Mouse (Mus musculus): ENCODE measurements at regions not wholly inside any gene's neighbourhood (a gene's known extent, or its start where the extent isn't known, plus 50 kb on each side); places are given as distances from the start of the nearest gene placed in this dataset.

GRCm38 (mm10) chr13:110696549-110696948 lies 301.7 kb downstream of the Plk2 start:
- DNase-seq (ENCODE audit: low spot score, missing footprints) (no peak), ATAC-seq (ENCODE audit: low FRiP score) (no peak)
- H3K4me1 ChIP-seq (ENCODE audit: control insufficient read depth, insufficient read depth, low read length): no peaks in the 10 kb centered on the region
- no peaks in the 10 kb centered on the region for H3K9me3 ChIP-seq (ENCODE audit: control insufficient read depth, low read length)
- H3K36me3 ChIP-seq (ENCODE audit: control insufficient read depth, insufficient read depth, low read length): no peaks in the 10 kb centered on the region
- no peak overlapping the region for H3K4me3 ChIP-seq (ENCODE audit: low read depth, low read length)
- no peak overlapping the region for H3K4me2 ChIP-seq
- H3K27me3 ChIP-seq (ENCODE audit: control insufficient read depth, insufficient read depth, low read length): peaks cover 14% of the 10 kb centered on the region
- 85% methylated on average over 5 of the region's 5 CpGs for WGBS
- H3K27ac ChIP-seq (ENCODE audit: low read depth, low read length): no peak overlapping the region
- H3K9ac ChIP-seq (ENCODE audit: low read length): no peak overlapping the region

DNA sequence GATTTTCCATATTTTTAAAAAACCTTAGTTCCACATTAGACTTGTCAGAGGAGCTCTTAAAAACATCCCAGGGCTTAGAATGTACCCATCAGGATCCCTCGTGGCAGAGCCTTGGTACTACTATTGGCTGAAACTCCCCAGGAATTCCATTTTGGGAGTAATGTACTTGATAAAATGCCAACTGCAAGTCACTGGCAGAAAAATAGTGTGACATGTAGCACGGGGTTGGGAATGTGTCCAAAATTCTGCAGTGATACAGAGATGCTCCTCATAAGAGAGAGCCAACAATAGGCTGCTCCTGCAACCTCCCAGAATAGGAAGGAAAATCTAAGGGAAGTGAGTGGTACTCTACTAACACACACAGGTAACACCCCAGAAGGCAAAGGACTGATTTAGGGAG lies 309.4 kb downstream of the Plk2 start:
- H3K27me3 ChIP-seq (ENCODE audit: control insufficient read depth, insufficient read depth, low read length): no peaks in the 10 kb centered on the region
- no peak overlapping the region for H3K4me3 ChIP-seq (ENCODE audit: low read depth, low read length)
- no peak overlapping the region for H3K9ac ChIP-seq (ENCODE audit: low read length)
- H3K36me3 ChIP-seq (ENCODE audit: control insufficient read depth, insufficient read depth, low read length): no peaks in the 10 kb centered on the region
- H3K4me2 ChIP-seq: no peak overlapping the region
- no peak for ATAC-seq (ENCODE audit: low FRiP score)
- no peak for DNase-seq (ENCODE audit: low spot score, missing footprints)
- H3K4me1 ChIP-seq (ENCODE audit: control insufficient read depth, insufficient read depth, low read length): peaks cover 3% of the 10 kb centered on the region; the same call in 1 of the 2 replicates
- WGBS: 85% methylated on average over 2 of the region's 2 CpGs
- no peak overlapping the region for H3K27ac ChIP-seq (ENCODE audit: low read depth, low read length)
- H3K9me3 ChIP-seq (ENCODE audit: control insufficient read depth, low read length): no peaks in the 10 kb centered on the region

GRCm38 (mm10) chr13:110710847-110711246 lies 316.0 kb downstream of the Plk2 start:
- 73% methylated on average over 4 of the region's 4 CpGs for WGBS
- no peak for DNase-seq (ENCODE audit: low spot score, missing footprints)
- H3K27ac ChIP-seq (ENCODE audit: low read depth, low read length): no peak overlapping the region
- no peak overlapping the region for H3K9ac ChIP-seq (ENCODE audit: low read length)
- ATAC-seq (ENCODE audit: low FRiP score): no peak
- H3K9me3 ChIP-seq (ENCODE audit: control insufficient read depth, low read length): no peaks in the 10 kb centered on the region
- H3K4me2 ChIP-seq: no peak overlapping the region
- H3K36me3 ChIP-seq (ENCODE audit: control insufficient read depth, insufficient read depth, low read length): no peaks in the 10 kb centered on the region
- H3K27me3 ChIP-seq (ENCODE audit: control insufficient read depth, insufficient read depth, low read length): no peaks in the 10 kb centered on the region
- no peak overlapping the region for H3K4me3 ChIP-seq (ENCODE audit: low read depth, low read length)
- peaks cover 3% of the 10 kb centered on the region; the same call in 1 of the 2 replicates for H3K4me1 ChIP-seq (ENCODE audit: control insufficient read depth, insufficient read depth, low read length)

- Histone ChIP-seq H3K36me3 (ENCODE audit: control insufficient read depth, insufficient read depth, low read length) (no peaks in the 10 kb centered on the region), H3K27ac (ENCODE audit: low read depth, low read length) (no peak overlapping the region), H3K4me1 (ENCODE audit: control insufficient read depth, insufficient read depth, low read length) (no peaks in the 10 kb centered on the region), H3K4me3 (ENCODE audit: low read depth, low read length) (no peak overlapping the region), H3K9me3 (ENCODE audit: control insufficient read depth, low read length) (no peaks in the 10 kb centered on the region), H3K27me3 (ENCODE audit: control insufficient read depth, insufficient read depth, low read length) (no peaks in the 10 kb centered on the region), H3K9ac (ENCODE audit: low read length) (no peak overlapping the region), H3K4me2 (no peak overlapping the region)
- no peak for DNase-seq (ENCODE audit: low spot score, missing footprints)
- no peak for ATAC-seq (ENCODE audit: low FRiP score)
- WGBS: 68% methylated on average over 3 of the region's 3 CpGs
Measured at GRCm38 (mm10) chr13:110712527-110712926, 317.7 kb downstream of the Plk2 start.

DNA sequence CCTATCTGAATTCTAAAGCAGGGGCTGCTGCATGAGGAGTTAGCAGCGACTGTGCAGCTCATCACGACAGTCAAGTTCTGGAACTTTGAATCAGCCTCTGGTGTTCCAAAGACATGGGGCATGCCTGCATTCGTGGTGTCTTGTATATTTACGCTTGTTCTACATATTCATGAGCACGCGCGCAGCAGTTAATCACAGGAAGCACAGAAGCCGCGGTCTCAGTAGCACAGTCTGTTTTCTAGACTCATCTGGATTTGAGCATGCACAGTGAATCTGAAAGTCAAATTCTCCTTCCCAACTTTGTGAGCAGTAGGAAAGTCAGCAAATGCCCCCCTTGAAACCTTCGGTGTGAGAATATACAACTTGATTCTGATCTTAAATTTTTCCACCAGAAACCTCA lies 327.3 kb downstream of the Plk2 start:
- H3K9me3 ChIP-seq (ENCODE audit: control insufficient read depth, low read length): no peaks in the 10 kb centered on the region
- no peaks in the 10 kb centered on the region for H3K36me3 ChIP-seq (ENCODE audit: control insufficient read depth, insufficient read depth, low read length)
- H3K27me3 ChIP-seq (ENCODE audit: control insufficient read depth, insufficient read depth, low read length): no peaks in the 10 kb centered on the region
- no peak overlapping the region for H3K27ac ChIP-seq (ENCODE audit: low read depth, low read length)
- ATAC-seq (ENCODE audit: low FRiP score): no peak
- H3K4me3 ChIP-seq (ENCODE audit: low read depth, low read length): no peak overlapping the region
- H3K4me1 ChIP-seq (ENCODE audit: control insufficient read depth, insufficient read depth, low read length): no peaks in the 10 kb centered on the region
- H3K4me2 ChIP-seq: no peak overlapping the region
- DNase-seq (ENCODE audit: low spot score, missing footprints): no peak
- no peak overlapping the region for H3K9ac ChIP-seq (ENCODE audit: low read length)
- 86% methylated on average over 10 of the region's 10 CpGs for WGBS

DNA sequence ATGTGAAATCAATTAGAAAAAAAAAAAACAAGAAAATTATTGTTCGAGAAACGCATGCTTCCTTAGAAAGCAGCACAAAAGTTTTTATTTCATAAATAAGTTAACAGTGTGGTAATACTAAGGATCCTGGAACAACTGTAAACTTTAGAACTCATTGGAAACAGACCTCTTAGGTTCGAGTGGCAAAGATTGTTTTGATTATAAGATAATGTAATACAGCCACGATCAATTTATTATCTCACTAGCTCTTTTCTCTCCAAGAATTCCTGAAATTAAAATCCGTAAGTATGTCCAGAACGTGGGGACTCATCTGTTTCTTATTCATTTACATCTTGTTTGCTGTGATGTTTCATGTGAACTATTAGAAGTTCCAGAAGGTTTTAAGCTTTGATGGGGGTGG lies 327.9 kb downstream of the Plk2 start:
- H3K9me3 ChIP-seq (ENCODE audit: control insufficient read depth, low read length): no peaks in the 10 kb centered on the region
- no peaks in the 10 kb centered on the region for H3K4me1 ChIP-seq (ENCODE audit: control insufficient read depth, insufficient read depth, low read length)
- no peak overlapping the region for H3K9ac ChIP-seq (ENCODE audit: low read length)
- no peaks in the 10 kb centered on the region for H3K36me3 ChIP-seq (ENCODE audit: control insufficient read depth, insufficient read depth, low read length)
- no peak for ATAC-seq (ENCODE audit: low FRiP score)
- no peak overlapping the region for H3K27ac ChIP-seq (ENCODE audit: low read depth, low read length)
- H3K4me2 ChIP-seq: no peak overlapping the region
- H3K4me3 ChIP-seq (ENCODE audit: low read depth, low read length): no peak overlapping the region
- DNase-seq (ENCODE audit: low spot score, missing footprints): no peak
- H3K27me3 ChIP-seq (ENCODE audit: control insufficient read depth, insufficient read depth, low read length): no peaks in the 10 kb centered on the region
- WGBS: 80% methylated on average over 6 of the region's 6 CpGs

GRCm38 (mm10) chr13:110724836-110725235 lies 330.0 kb downstream of the Plk2 start:
- H3K27me3 ChIP-seq (ENCODE audit: control insufficient read depth, insufficient read depth, low read length): no peaks in the 10 kb centered on the region
- H3K9me3 ChIP-seq (ENCODE audit: control insufficient read depth, low read length): no peaks in the 10 kb centered on the region
- no peak overlapping the region for H3K9ac ChIP-seq (ENCODE audit: low read length)
- H3K27ac ChIP-seq (ENCODE audit: low read depth, low read length): no peak overlapping the region
- WGBS: 72% methylated on average over 2 of the region's 2 CpGs
- H3K4me1 ChIP-seq (ENCODE audit: control insufficient read depth, insufficient read depth, low read length): no peaks in the 10 kb centered on the region
- H3K4me2 ChIP-seq: no peak overlapping the region
- no peaks in the 10 kb centered on the region for H3K36me3 ChIP-seq (ENCODE audit: control insufficient read depth, insufficient read depth, low read length)
- ATAC-seq (ENCODE audit: low FRiP score) (no peak), DNase-seq (ENCODE audit: low spot score, missing footprints) (no peak)
- H3K4me3 ChIP-seq (ENCODE audit: low read depth, low read length): no peak overlapping the region

- Histone ChIP-seq H3K9ac (ENCODE audit: low read length) (no peak overlapping the region), H3K36me3 (ENCODE audit: control insufficient read depth, insufficient read depth, low read length) (no peaks in the 10 kb centered on the region), H3K4me3 (ENCODE audit: low read depth, low read length) (no peak overlapping the region), H3K4me2 (no peak overlapping the region), H3K4me1 (ENCODE audit: control insufficient read depth, insufficient read depth, low read length) (no peaks in the 10 kb centered on the region), H3K27ac (ENCODE audit: low read depth, low read length) (no peak overlapping the region), H3K27me3 (ENCODE audit: control insufficient read depth, insufficient read depth, low read length) (no peaks in the 10 kb centered on the region), H3K9me3 (ENCODE audit: control insufficient read depth, low read length) (no peaks in the 10 kb centered on the region)
- WGBS: 82% methylated on average over 3 of the region's 3 CpGs
- DNase-seq (ENCODE audit: low spot score, missing footprints): no peak
- no peak for ATAC-seq (ENCODE audit: low FRiP score)
Measured at GRCm38 (mm10) chr13:110725821-110726220, 331.0 kb downstream of the Plk2 start.

DNA sequence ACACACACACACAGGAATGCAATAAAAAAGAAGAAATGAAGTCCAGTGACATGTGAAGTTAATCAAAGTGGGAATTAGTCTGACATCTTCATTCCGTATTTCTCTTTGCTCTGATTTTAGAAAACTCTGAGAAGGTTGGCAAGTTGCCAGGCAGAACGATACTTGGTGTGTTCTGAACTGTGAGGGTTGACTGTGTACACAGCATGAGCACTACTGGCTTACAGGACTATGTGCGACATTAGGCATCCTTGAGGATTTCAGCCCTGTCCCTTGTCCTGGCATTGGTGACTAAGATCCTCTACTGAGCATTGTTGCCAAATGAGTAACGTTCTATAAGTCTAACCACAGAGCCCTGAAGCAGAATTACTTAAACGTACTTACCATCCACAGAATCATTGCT lies 340.7 kb downstream of the Plk2 start:
- ATAC-seq (ENCODE audit: low FRiP score) (no peak), DNase-seq (ENCODE audit: low spot score, missing footprints) (no peak)

More for the DNA sequence above, 340.7 kb downstream of the Plk2 start:
- no peak overlapping the region for H3K4me2 ChIP-seq
- no peaks in the 10 kb centered on the region for H3K9me3 ChIP-seq (ENCODE audit: control insufficient read depth, low read length)
- no peaks in the 10 kb centered on the region for H3K4me1 ChIP-seq (ENCODE audit: control insufficient read depth, insufficient read depth, low read length)
- H3K27me3 ChIP-seq (ENCODE audit: control insufficient read depth, insufficient read depth, low read length): no peaks in the 10 kb centered on the region
- H3K4me3 ChIP-seq (ENCODE audit: low read depth, low read length): no peak overlapping the region
- no peak overlapping the region for H3K27ac ChIP-seq (ENCODE audit: low read depth, low read length)
- WGBS: 75% methylated on average over 5 of the region's 5 CpGs
- H3K36me3 ChIP-seq (ENCODE audit: control insufficient read depth, insufficient read depth, low read length): no peaks in the 10 kb centered on the region
- no peak overlapping the region for H3K9ac ChIP-seq (ENCODE audit: low read length)

Measured in midbrain, embryonic 11.5 days (tissue).